Mouse (Mus musculus) heart, adult 2 months (tissue): ENCODE measurements around the gene Calr4. TPM values are rescaled to one million over a fixed set of nuclear protein-coding genes. Genes with fewer than 3 reads are reported as not detected.

Experiments used
- DNase-seq, 2 experiments: peaks; one replicate each; pipeline ENCODE4 v3.0.0; 2021
- H3K27ac ChIP-seq: fragments of 200-600 bp; 2 replicates; pipeline ENCODE4 v1.8.1; 2022
- H3K27me3 ChIP-seq: fragments of 200-500 bp; 2 replicates; pipeline ENCODE4 v1.6.1; 2012; ENCODE audit warnings: mild to moderate bottlenecking, low read length, inconsistent platforms, mixed read lengths; ENCODE audit not compliant: control insufficient read depth, insufficient read depth
- H3K36me3 ChIP-seq: fragments of 200-500 bp; 2 replicates; pipeline ENCODE4 v1.6.1; 2012; ENCODE audit warnings: low read length, inconsistent platforms; ENCODE audit not compliant: control insufficient read depth, insufficient read depth
- H3K4me1 ChIP-seq: fragments of 200-500 bp; 2 replicates; pipeline ENCODE4 v1.6.1; 2011; ENCODE audit warnings: low read length; ENCODE audit not compliant: control insufficient read depth, insufficient read depth
- H3K4me3 ChIP-seq: fragments of 200-600 bp; 2 replicates; pipeline ENCODE4 v1.8.1; 2022
- H3K79me2 ChIP-seq: fragments of 200-500 bp; replicated peaks from 2 replicates; pipeline ENCODE4 v1.6.1; 2012; ENCODE audit warnings: mild to moderate bottlenecking, inconsistent platforms, low read length, moderate library complexity, mixed read lengths; ENCODE audit not compliant: control insufficient read depth, insufficient read depth
- H3K9ac ChIP-seq: fragments of 200-500 bp; 2 replicates; pipeline ENCODE4 v1.6.1; 2012; ENCODE audit warnings: low read depth, mild to moderate bottlenecking, control low read depth, inconsistent platforms, low read length, mixed read lengths
- CTCF ChIP-seq: fragments of 200-600 bp; IDR thresholded peaks from 2 replicates; pipeline ENCODE4 v1.8.1; 2022; ENCODE audit warnings: antibody characterized with exemption, mild to moderate bottlenecking, moderate library complexity
- EP300 ChIP-seq: fragments of 200-500 bp; IDR thresholded peaks from 2 replicates; pipeline ENCODE4 v1.6.1; 2011; ENCODE audit warnings: low read depth, low read length, control low read depth; ENCODE audit not compliant: insufficient read depth
- POLR2A ChIP-seq: fragments of 200-500 bp; IDR thresholded peaks from 2 replicates; pipeline ENCODE4 v1.6.1; 2011; ENCODE audit warnings: mild to moderate bottlenecking, low read depth, low read length, control low read depth; ENCODE audit not compliant: insufficient read depth
- WGBS: fragments of 180-500 bp; shearing (Covaris S2); methylation state at CpG from one replicate; pipeline ENCODE4 v1.1.7; 2018; 5-methylcytosine and 5-hydroxymethylcytosine counted together
- intact Hi-C: fragments of 180-260 bp; cut with DNase I; formaldehyde crosslinking; loops from one replicate; pipeline ENCODE4 v1.15.1; 2025
- polyA plus RNA-seq: library from polyadenylated mRNA; depleted of rRNA; stranded (reverse); fragments of >200 nt; gene quantifications from 2 replicates; pipeline ENCODE4 v1.2.3, GENCODE M21; 2012
- total RNA-seq, 2 experiments: library from RNA; stranded (reverse); gene quantifications; 2 replicates each; pipeline ENCODE4 v1.2.3; 2021

The Calr4 gene
- total and polyA plus RNA-seq, 3 experiments: not detected

- H3K4me1 ChIP-seq: no peaks in the 10 kb centered on the region; the same call in 1 of the 2 replicates
- H3K79me2 ChIP-seq: no peaks in the 10 kb centered on the region
- no peak overlapping the region for H3K27ac ChIP-seq
- WGBS: 93% methylated on average over 4 of the region's 4 CpGs
- no peak for DNase-seq
- H3K27me3 ChIP-seq: no peaks in the 10 kb centered on the region
- no peak overlapping the region for H3K9ac ChIP-seq
- intact Hi-C loops: no loop called here
- no peaks in the 10 kb centered on the region for H3K36me3 ChIP-seq
- H3K4me3 ChIP-seq: no peak overlapping the region
- TF ChIP-seq POLR2A (no peak), CTCF (no peak), EP300 (no peak)
These were observed 37.5 kb downstream of the Calr4 start for GRCm38 (mm10) chr4:109271803-109272202.

GRCm38 (mm10) chr4:109273586-109274240, 39.4 kb downstream of the Calr4 start:
- H3K4me3 ChIP-seq: no peak overlapping the region
- no peak overlapping the region for H3K9ac ChIP-seq
- 66% methylated on average over 2 of the region's 2 CpGs for WGBS
- H3K27me3 ChIP-seq: no peaks in the 10 kb centered on the region
- TF ChIP-seq POLR2A (no peak), CTCF (no peak), EP300 (no peak)
- no peaks in the 10 kb centered on the region for H3K79me2 ChIP-seq
- intact Hi-C loops: no loop called here
- DNase-seq: peak in 1 of 2 experiments; percentile 27
- H3K4me1 ChIP-seq: no peaks in the 10 kb centered on the region; the same call in 1 of the 2 replicates
- H3K27ac ChIP-seq: peak overlapping the region; percentile 40
- H3K36me3 ChIP-seq: no peaks in the 10 kb centered on the region

- no peaks in the 10 kb centered on the region for H3K27me3 ChIP-seq
- DNase-seq: peak; percentile 96 to 98
- H3K9ac ChIP-seq: peak within 1 kb of the TSS; percentile 92
- peak; percentile 72; the same call in 1 of the 2 replicates for TF ChIP-seq EP300
- TF ChIP-seq POLR2A: peak; percentile 71
- TF ChIP-seq CTCF: 0 out of 2 replicates have a peak, but pooled peaks have one; percentile 9
- peaks cover 5% of the 10 kb centered on the region for H3K36me3 ChIP-seq
- 7% methylated on average over 31 of the region's 44 CpGs for WGBS
- H3K79me2 ChIP-seq: peaks cover 3% of the 10 kb centered on the region; the same call in 1 of the 2 replicates
- peak within 1 kb of the TSS; percentile 63 for H3K4me3 ChIP-seq
- H3K27ac ChIP-seq: peak within 1 kb of the TSS; percentile 87
- peaks cover 7% of the 10 kb centered on the region for H3K4me1 ChIP-seq
- intact Hi-C loops: loop anchor here (1.0 to 10.0 kb wide), 3 partner anchors 77 to 395 kb away; partner anchors contain the start of genes Faf1, Osbpl9 and Ttc39a
These were observed 45.6 kb downstream of the Calr4 start, which contains the start of gene Eps15 for GRCm38 (mm10) chr4:109279689-109280458. Gene Eps15 (plus strand): TSS chr4:109280268.

GRCm38 (mm10) chr4:109280459-109281160, 46.3 kb downstream of the Calr4 start:
- peak overlapping the region; percentile 87 for H3K27ac ChIP-seq
- H3K27me3 ChIP-seq: no peaks in the 10 kb centered on the region
- intact Hi-C loops: loop anchor here (1.0 to 10.0 kb wide), 3 partner anchors 78 to 394 kb away; partner anchors contain the start of genes Faf1, Osbpl9 and Ttc39a
- peak overlapping the region; percentile 92 for H3K9ac ChIP-seq
- H3K79me2 ChIP-seq: peaks cover 4% of the 10 kb centered on the region
- H3K4me1 ChIP-seq: peaks cover 11% of the 10 kb centered on the region
- no peak for TF ChIP-seq CTCF
- TF ChIP-seq POLR2A: no peak
- no peak for TF ChIP-seq EP300
- DNase-seq: no peak
- peak overlapping the region; percentile 63 for H3K4me3 ChIP-seq
- 1% methylated on average over 53 of the region's 85 CpGs for WGBS
- peaks cover 5% of the 10 kb centered on the region for H3K36me3 ChIP-seq

GRCm38 (mm10) chr4:109281161-109281560, 46.9 kb downstream of the Calr4 start:
- Histone ChIP-seq H3K4me3 (peak overlapping the region; percentile 63), H3K27me3 (no peaks in the 10 kb centered on the region), H3K79me2 (peaks cover 4% of the 10 kb centered on the region), H3K36me3 (peaks cover 6% of the 10 kb centered on the region), H3K27ac (peak overlapping the region; percentile 87), H3K4me1 (peaks cover 11% of the 10 kb centered on the region), H3K9ac (peak overlapping the region; percentile 92)
- TF ChIP-seq EP300: no peak
- no peak for TF ChIP-seq POLR2A
- TF ChIP-seq CTCF: no peak
- DNase-seq: no peak
- 19% methylated on average over 4 of the region's 4 CpGs for WGBS
- intact Hi-C loops: loop anchor here (2.0 to 10.0 kb wide), 2 partner anchors 78 to 394 kb away; partner anchors contain the start of genes Faf1 and Osbpl9
